Mouse (Mus musculus) layer of hippocampus, adult 2 months (tissue): ENCODE results near the gene Gm47959. TPM values are rescaled to one million over a fixed set of nuclear protein-coding genes. Genes with fewer than 3 reads are reported as not detected.
"Not testable (repeated sequence)": the region's sequence is repeated elsewhere in the genome, so short reads cannot be mapped to it uniquely, and the experiment has no call there.

Experiments
- DNase-seq, 2 experiments: peaks; one replicate each; pipeline ENCODE4 v3.0.0; 2022; ENCODE audit warnings: low spot score in 2 of 2
- H3K27ac ChIP-seq: fragments of 200-600 bp; 2 replicates; pipeline ENCODE4 v1.8.1; 2022
- H3K4me3 ChIP-seq: fragments of 200-600 bp; 2 replicates; pipeline ENCODE4 v1.8.1; 2022; ENCODE audit warnings: mild to moderate bottlenecking
- CTCF ChIP-seq: fragments of 200-600 bp; conservative IDR thresholded peaks from 2 replicates; pipeline ENCODE4 v1.8.1; 2022; ENCODE audit warnings: antibody characterized with exemption, mild to moderate bottlenecking, moderate library complexity
- long read RNA-seq, 2 experiments: library from polyadenylated mRNA; stranded (forward); transcript quantifications; one replicate each; pipeline ENCODE4 v2.0.0; 2021; ENCODE audit warnings: borderline mapping rate in 2 of 2
- total RNA-seq, 2 experiments: library from RNA; stranded (reverse); gene quantifications; 2 replicates each; pipeline ENCODE4 v1.2.3; 2021

Gene Gm47959
- total RNA-seq = not detected
- long read RNA-seq, experiment 1 = 0 reads
- long read RNA-seq, experiment 2 = 0 reads

DNA sequence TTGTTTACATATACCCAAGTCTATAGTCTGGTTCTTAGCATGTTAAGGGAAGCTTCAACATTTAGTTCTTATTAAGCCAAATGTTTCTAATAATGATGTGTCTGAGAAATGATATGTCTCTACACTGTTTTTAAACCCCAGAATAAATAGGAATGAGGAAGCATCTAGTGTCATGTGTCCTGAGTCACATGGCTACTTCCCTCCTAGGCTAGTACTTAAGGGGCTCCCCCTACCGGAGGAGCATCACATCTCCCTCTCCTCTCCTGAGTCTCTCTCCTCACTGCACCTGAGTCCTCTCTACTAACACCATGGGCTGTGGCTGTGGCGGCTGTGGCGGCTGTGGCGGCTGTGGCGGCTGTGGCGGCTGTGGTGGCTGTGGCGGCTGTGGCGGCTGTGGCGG lies at the start of gene Gm47959:
Gene Gm47959, plus strand, starts transcription at position 243 of the 400 bp plus-strand sequence.
- not testable (repeated sequence) for DNase-seq, H3K27ac ChIP-seq, H3K4me3 ChIP-seq

DNA sequence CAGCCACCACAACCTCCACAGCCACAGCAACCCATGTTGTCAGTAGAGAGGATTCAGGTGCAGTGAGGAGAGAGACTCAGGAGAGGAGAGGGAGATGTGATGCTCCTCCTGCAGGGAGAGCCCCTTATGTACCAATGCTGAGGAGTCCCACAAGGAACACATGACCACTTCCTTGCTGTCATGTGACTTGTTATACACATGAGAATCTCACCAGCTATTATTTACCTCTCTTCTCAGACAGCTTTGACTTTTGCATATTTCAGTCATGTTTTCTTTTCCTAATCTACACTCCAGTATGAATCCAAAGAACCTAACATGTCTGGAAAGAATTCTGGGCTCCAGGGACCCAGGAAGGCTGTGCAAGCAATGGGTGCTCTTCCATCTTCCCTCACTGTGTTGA lies 44.4 kb upstream of the Gm47959 start, which contains the start of gene Gm7544:
Gene Gm7544, minus strand, starts transcription at position 101 of the 400 bp plus-strand sequence.
- not testable (repeated sequence) for H3K27ac ChIP-seq, H3K4me3 ChIP-seq, DNase-seq

DNA sequence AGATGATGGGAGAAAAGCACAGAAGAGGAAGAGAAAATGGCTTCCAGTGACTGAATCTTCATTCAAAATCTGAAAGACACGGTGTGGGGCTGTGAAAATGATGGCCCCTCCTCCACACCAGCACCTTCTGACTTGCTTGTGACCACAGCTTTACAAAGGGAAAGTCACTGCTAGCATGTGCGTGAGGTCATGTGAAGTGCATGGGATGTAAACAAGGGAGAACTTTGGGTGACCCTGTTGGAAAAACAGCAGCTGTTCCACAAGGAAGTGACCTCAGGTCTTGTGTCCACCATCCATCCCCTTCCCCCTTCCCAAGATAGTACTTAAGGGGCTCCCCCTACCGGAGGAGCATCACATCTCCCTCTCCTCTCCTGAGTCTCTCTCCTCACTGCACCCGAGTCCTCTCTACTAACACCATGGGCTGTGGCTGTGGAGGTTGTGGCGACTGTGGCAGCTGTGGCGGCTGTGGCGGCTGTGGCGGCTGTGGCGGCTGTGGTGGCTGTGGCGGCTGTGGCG lies 40.4 kb upstream of the Gm47959 start, which contains the start of gene Gm47955:
Gene Gm47955, plus strand, starts transcription at position 417 of the 516 bp plus-strand sequence.
- no peak for DNase-seq
- Histone ChIP-seq H3K27ac (no peak within 1 kb of the TSS), H3K4me3 (no peak within 1 kb of the TSS)
- no peak for TF ChIP-seq CTCF

DNA sequence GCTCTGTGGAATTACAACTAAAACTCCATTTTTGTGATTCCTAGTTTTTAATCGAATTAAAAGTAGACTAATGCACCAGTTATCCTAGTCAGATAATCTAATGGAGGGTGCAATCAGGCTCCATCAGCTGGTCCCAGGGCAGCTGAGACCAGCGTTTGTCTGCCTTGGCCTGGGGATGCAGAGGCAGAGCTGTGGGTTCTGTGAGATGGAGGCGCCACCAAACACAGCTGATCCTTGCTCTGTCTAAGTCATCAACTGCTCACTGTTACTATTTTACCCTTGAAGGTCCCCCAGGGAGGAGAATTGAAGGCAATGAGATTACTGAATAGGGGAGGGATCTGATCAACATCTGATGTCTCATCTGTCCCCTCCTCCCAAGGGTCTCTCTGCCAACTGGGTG lies 33.9 kb upstream of the Gm47959 start:
- no peak for TF ChIP-seq CTCF
- Histone ChIP-seq H3K4me3 (no peak overlapping the region), H3K27ac (no peak overlapping the region)
- DNase-seq = no peak

DNA sequence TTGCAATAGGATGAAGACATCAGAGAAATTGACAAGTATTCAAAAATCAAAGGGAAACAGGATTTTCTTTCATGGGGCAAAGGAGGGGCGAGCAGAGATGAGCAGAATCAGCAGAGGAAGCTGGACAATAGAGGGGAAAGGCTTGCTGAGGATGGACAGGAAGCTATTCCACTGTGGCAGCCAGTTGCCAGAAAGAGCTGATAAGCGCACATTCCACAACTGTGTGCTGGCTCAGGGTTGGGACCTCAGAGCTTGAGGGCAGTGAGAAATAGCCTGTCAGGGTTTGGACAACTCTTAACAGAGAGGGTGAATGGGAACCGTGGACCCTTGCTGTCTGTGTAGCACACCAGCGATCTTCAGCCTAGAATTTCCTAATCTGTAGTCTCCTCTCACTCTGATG lies 28.3 kb upstream of the Gm47959 start:
- Histone ChIP-seq H3K4me3 (no peak overlapping the region), H3K27ac (peak overlapping the region; percentile 9; the same call in 1 of the 2 replicates)
- no peak for DNase-seq
- no peak for TF ChIP-seq CTCF

DNA sequence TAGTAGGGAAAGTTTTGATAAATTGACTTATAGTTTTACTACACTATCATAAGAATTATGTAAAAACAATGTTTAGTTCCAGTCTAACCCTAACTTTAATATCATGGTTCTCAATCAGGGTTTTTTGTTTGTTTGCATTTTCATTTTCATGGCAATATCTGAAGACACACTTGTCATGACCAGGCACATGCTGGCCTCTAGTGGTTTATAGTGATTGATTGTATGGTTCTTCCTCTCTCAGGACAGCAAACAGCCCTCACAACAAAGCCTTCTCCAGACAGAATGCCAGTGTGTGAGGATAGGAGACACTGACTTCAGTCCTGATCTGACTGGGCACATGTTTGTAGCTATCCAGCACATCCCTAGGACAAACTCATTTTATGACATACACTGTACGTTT lies 27.1 kb upstream of the Gm47959 start:
- peak overlapping the region; percentile 72 for H3K27ac ChIP-seq
- TF ChIP-seq CTCF = peak; percentile 63
- DNase-seq = no peak
- no peak overlapping the region for H3K4me3 ChIP-seq

DNA sequence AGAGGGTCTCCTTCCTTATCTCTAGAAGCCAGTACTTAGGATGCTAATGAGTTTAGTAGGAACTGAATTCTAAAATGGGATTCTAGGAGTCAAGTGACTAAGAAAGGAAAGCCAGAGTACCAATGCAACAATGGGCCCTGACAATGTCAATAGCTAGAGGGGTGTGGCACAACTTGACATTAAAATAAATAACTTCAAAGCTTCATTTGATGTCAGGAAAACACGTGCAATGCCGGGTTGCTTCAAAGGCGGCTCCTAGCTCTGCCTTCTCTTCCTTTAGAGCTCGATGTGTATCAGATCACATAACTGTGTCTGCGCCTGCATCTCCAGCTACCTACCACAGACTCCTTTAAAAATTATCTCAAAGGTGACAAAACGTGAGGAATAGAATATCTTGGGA lies 26.4 kb upstream of the Gm47959 start:
- peak overlapping the region; percentile 72 for H3K27ac ChIP-seq
- TF ChIP-seq CTCF = no peak

DNA sequence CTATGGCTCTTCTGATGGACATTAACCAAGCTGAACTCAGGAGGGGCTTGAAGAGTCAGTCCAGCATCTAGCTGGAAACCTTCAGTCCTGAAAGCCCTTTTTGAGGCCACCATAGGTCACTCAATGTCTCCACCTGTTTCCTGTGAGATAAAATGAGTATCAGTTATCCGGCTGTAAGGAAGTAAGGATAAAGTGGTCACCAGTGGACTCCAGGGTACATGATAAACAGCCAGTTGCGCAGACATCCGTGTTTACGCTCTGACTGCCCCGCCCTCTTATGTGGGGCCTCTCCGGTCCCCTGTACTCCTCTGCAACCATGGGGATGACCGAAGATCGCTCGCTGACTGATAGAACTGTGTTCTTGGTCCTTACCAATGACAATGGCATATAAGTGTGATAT lies 26.0 kb upstream of the Gm47959 start:
- DNase-seq = no peak
- no peak for TF ChIP-seq CTCF
- Histone ChIP-seq H3K27ac (peak overlapping the region; percentile 40), H3K4me3 (no peak overlapping the region)

More for the DNA sequence above, 26.4 kb upstream of the Gm47959 start:
- DNase-seq = no peak
- H3K4me3 ChIP-seq = no peak overlapping the region

DNA sequence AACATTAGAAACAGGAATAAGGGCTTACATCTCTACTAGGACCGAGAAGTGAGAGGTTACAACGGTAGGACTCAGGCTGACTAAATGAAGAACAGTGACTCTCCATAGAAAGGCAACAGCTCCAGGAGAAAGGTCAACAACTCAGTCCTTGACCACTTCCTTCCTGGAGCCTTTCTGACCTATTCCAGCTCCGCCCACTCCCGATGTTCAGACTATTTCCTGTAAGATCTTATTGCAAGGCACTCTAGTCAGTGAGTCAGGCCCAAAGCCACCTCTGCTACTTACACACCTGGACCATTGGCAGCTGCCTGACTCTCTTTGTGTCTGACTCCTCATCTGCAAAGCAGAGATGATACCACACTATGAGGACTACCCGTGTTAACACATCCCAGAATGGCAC lies 24.6 kb upstream of the Gm47959 start:
- Histone ChIP-seq H3K27ac (no peak overlapping the region; the same call in 1 of the 2 replicates), H3K4me3 (no peak overlapping the region)
- DNase-seq = no peak
- TF ChIP-seq CTCF = no peak

DNA sequence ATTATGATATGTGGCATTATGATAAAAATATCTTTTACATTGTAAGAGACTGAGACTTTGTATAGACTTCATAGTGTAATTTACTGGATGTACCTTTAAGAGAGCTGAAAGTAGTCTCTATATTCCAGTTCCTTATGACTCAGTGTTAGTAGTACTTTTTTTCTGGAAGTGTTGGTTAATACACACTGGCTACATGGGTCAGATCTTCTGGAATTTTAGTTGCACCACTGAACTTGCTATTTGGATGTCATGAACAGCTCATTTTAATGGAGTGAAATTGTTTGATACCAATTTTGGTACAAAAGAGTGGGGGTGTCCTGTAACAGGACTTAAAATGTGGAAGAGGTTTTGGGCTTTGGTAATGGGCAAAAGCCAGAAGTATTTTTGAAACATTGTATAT lies 22.5 kb upstream of the Gm47959 start:
- no peak overlapping the region for H3K27ac ChIP-seq
- no peak for TF ChIP-seq CTCF
- no peak overlapping the region for H3K4me3 ChIP-seq
- no peak for DNase-seq

DNA sequence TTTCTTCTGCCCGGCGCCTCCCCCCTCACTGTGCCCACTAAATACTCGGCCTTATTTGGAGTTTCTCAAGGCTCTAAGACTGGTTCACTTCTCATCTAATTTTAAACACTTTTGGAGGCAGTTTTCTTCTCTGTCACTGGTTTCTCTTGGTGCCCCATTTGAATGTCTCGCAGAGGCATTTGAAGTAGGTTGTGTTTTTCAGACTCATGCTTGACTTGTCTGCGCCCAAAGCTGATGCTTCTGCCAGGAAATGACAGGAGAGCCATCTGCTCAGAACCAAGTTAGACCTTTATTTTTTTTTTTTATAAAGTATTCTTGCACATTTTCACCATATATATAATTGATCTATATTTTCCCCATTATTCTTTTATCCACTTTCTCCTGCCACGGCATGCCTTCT lies 13.6 kb upstream of the Gm47959 start:
- Histone ChIP-seq H3K27ac (no peak overlapping the region), H3K4me3 (no peak overlapping the region)
- DNase-seq = no peak
- TF ChIP-seq CTCF = no peak

DNA sequence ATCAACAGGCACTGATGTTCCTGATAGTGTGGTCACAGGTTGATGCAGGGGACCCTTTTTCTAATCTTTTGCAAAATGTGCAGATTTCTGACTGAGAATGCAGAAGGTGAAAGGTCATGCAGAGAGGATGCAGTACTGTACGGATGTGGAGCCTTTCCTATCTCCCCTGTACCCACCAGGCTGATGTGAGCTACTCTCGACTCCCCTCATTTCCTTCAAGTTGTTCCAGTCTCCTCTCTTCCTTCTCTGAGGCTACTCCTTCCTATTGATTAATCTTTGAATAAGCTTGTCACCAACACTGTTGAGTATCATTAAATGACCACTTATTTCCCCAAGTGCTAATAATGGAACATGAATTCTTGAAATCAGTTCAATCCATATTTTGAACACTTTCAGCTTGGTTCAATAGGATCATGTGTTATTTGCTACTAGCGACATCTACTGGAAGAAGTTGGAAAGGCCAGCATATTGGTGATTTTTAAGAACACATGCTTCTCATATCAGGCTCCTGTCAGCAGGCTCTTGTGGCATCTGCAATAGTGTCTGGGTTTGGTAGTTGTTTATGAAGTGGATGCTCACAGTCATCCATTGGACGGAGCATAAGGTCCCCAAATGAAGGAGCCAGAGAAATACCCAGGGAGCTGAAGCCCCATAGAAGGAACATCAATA lies 12.7 kb upstream of the Gm47959 start:
- peak; percentile 88 for TF ChIP-seq CTCF
- peak; percentile 65 to 76 for DNase-seq
- H3K27ac ChIP-seq = no peak overlapping the region
- no peak overlapping the region for H3K4me3 ChIP-seq

DNA sequence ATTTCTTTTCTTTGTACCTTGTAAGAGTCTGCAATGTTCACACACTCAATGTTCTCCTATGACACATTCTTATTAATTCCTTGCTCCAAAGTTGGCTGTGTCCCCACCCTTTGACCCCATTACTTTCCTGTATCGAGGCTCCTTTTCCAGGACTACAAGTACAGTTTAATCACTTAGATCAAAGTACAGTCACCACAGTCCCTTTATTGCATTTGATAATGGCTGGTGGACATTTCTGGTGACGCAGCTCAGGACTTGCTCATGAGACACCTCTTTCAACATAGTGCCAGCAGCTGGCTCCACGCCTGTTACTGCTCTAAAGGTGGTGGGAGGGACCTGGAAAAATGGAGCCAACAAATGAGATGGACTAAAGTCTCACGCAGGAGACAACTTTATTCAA lies 9.3 kb upstream of the Gm47959 start:
- Histone ChIP-seq H3K4me3 (no peak overlapping the region), H3K27ac (no peak overlapping the region)
- no peak for TF ChIP-seq CTCF

DNA sequence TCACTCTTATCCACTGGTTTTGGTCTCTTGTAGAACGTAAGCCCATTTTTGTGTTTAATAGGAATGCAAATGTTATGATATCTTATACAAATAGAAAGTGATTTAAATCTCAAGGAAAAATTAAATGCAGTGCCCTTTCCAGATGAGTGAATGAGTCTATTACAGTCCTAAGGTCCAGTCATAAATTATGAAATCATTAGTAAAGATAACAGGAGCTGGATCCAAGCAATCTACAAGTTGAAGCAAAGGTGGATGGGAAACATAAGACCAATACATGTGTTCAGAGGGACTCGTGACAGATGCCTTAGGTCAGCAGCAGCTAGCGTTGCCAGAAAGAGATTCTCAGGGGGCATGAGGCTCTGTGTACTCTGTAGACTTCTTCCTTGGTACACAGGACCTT lies 8.8 kb upstream of the Gm47959 start:
- H3K4me3 ChIP-seq = no peak overlapping the region
- TF ChIP-seq CTCF = no peak
- DNase-seq = no peak

More for the DNA sequence above, 9.3 kb upstream of the Gm47959 start:
- no peak for DNase-seq

More for the DNA sequence above, 8.8 kb upstream of the Gm47959 start:
- no peak overlapping the region for H3K27ac ChIP-seq
